In the genomic region with DNA sequence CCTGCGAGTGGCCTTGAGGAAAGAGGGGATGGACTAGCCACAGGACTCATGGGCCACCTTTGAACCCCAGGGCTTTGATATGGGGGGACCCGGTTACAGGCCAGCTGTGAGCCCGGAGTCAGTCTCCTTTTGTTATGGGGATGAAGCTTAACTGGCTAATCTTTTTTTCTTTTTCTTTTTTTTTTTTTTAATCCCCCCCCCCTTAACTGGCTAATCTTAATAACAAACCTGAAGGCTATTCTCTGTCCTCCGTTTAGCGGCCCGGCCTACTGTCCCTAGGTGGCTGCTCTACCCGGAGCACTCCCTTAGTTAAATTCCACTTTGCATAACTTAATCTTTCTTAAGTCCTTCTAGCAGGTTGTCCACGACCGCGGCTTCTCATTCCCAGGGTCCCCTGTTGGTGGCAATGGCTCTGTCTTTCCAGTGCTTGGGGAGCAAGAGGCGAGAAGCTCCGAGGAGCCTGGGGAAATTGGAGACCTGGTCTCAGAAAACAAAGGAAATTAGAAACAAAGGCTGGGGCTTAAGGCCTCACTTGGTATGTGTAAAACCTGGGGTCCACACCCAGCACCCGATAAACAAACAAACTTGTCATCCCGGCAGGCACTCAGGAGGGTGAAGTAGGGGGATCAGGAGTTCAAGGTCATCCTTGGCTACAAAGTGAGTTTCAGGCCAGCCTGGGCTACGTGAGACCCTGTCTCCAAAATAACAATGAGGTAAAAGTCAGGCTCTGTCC, we compare ENCODE assay signal across 8 mouse cellular contexts. TPM values are rescaled to one million over a fixed set of nuclear protein-coding genes. Genes with fewer than 3 reads are reported as not detected.
DNase-seq lines count a peak whose midpoint lies in the region; ATAC-seq and TF ChIP-seq lines count a peak whose summit lies in the region.

No protein-coding gene starts in this region.

- no peak for TF ChIP-seq EP300 in stomach, postnatal 0 days (optimal IDR thresholded peaks at IDR 0.05)

- intact Hi-C loops in heart, postnatal 14 days (cut with DNase I), result loop anchor here (5.0 kb wide), 1 partner anchor 64 kb away; the partner anchor contains the start of gene Cnn2

- 0 out of 2 replicates have a peak overlapping the region, but pooled peaks have one; percentile 36 for H3K9ac ChIP-seq in heart, embryonic 11.5 days (ENCODE audit: low read depth, low read length)
- peak overlapping the region; percentile 10; the same call in 1 of the 2 replicates for H3K9ac ChIP-seq in kidney, postnatal 0 days (ENCODE audit: low read depth, low read length)
- H3K9ac ChIP-seq in stomach, postnatal 0 days (ENCODE audit: low read length), result no peak overlapping the region

- WGBS in heart, embryonic 11.5 days (ENCODE audit: insufficient replicate concordance), result 33% methylated on average over 15 of the region's 15 CpGs
- 33% methylated on average over 15 of the region's 15 CpGs for WGBS in kidney, postnatal 0 days
- WGBS in stomach, postnatal 0 days, result 42% methylated on average over 15 of the region's 15 CpGs

- no peak for ATAC-seq in heart, embryonic 11.5 days (replicated peaks; ENCODE audit: insufficient number of reproducible peaks, low FRiP score, low TSS enrichment)
- no peak for ATAC-seq in kidney, postnatal 0 days (replicated peaks; ENCODE audit: low FRiP score, low read depth)
- no peak for ATAC-seq in stomach, postnatal 0 days (ENCODE audit: low FRiP score, low TSS enrichment)

- H3K27ac ChIP-seq in heart, embryonic 11.5 days (ENCODE audit: low read depth, low read length), result peak overlapping the region; percentile 41
- no peak overlapping the region; the same call in 1 of the 2 replicates for H3K27ac ChIP-seq in testis, adult 2 months (ENCODE audit: control insufficient read depth, insufficient read depth, low read depth, low read length)
- peak overlapping the region; percentile 88 for H3K27ac ChIP-seq in kidney, postnatal 0 days
- H3K27ac ChIP-seq in stomach, postnatal 0 days (replicated peaks), result peak overlapping the region; percentile 75

- TF ChIP-seq CTCF in testis, adult 2 months (IDR thresholded peaks at IDR 0.05; ENCODE audit: control insufficient read depth, insufficient read depth, insufficient replicate concordance, low read depth, low read length), result no peak
- TF ChIP-seq CTCF in kidney, postnatal 0 days (IDR thresholded peaks at IDR 0.05; ENCODE audit: low read depth), result no peak
- no peak for TF ChIP-seq CTCF in stomach, postnatal 0 days (IDR thresholded peaks at IDR 0.05; ENCODE audit: low read depth)

- H3K36me3 ChIP-seq in heart, embryonic 11.5 days (ENCODE audit: control insufficient read depth, insufficient read depth, low read length), result no peaks in the 10 kb centered on the region; the same call in 1 of the 2 replicates
- H3K36me3 ChIP-seq in testis, adult 2 months (ENCODE audit: control insufficient read depth, insufficient read depth, low read length), result no peaks in the 10 kb centered on the region; the same call in 1 of the 2 replicates
- peaks cover 5% of the 10 kb centered on the region; the same call in 1 of the 2 replicates for H3K36me3 ChIP-seq in kidney, postnatal 0 days (ENCODE audit: insufficient read depth, low read length)
- H3K36me3 ChIP-seq in stomach, postnatal 0 days (ENCODE audit: control insufficient read depth, insufficient read depth, low read length), result no peaks in the 10 kb centered on the region

- H3K4me2 ChIP-seq in heart, embryonic 11.5 days, result no peak overlapping the region
- H3K4me2 ChIP-seq in kidney, postnatal 0 days (ENCODE audit: low read length), result no peak overlapping the region
- no peak overlapping the region for H3K4me2 ChIP-seq in stomach, postnatal 0 days (replicated peaks; ENCODE audit: low read depth)

- no peak overlapping the region for H3K4me3 ChIP-seq in heart, embryonic 11.5 days (ENCODE audit: low read depth, low read length)
- H3K4me3 ChIP-seq in testis, adult 2 months (ENCODE audit: control insufficient read depth, low read depth, low read length), result peak overlapping the region; percentile 55
- H3K4me3 ChIP-seq in kidney, postnatal 0 days (replicated peaks; ENCODE audit: low read depth, low read length), result no peak overlapping the region
- H3K4me3 ChIP-seq in stomach, postnatal 0 days (ENCODE audit: low read depth, low read length), result no peak overlapping the region

- H3K9me3 ChIP-seq in heart, embryonic 11.5 days (replicated peaks; ENCODE audit: control insufficient read depth, low read length), result no peaks in the 10 kb centered on the region; the same call in 1 of the 2 replicates
- no peaks in the 10 kb centered on the region for H3K9me3 ChIP-seq in kidney, postnatal 0 days (replicated peaks; ENCODE audit: low read length)
- H3K9me3 ChIP-seq in stomach, postnatal 0 days (ENCODE audit: control insufficient read depth, low read length), result no peaks in the 10 kb centered on the region

- no peak for DNase-seq in heart, postnatal 14 days
- DNase-seq in testis, postnatal 10 days (ENCODE audit: low spot score), result no peak
- no peak for DNase-seq in kidney, postnatal 0 days (ENCODE audit: low spot score)
- DNase-seq in stomach, postnatal 0 days (ENCODE audit: low spot score), result no peak
- no peak for DNase-seq in urinary bladder, adult 18-20 months (ENCODE audit: low spot score in 2 of 2)
- no peak for DNase-seq in layer of hippocampus, postnatal 10 days (ENCODE audit: low spot score in 2 of 2)

- no peak for TF ChIP-seq POLR2A in testis, adult 2 months (IDR thresholded peaks at IDR 0.05; ENCODE audit: control insufficient read depth, low read depth, low read length)

- H3K27me3 ChIP-seq in heart, embryonic 11.5 days (ENCODE audit: control insufficient read depth, insufficient read depth, low read length), result no peaks in the 10 kb centered on the region
- no peaks in the 10 kb centered on the region for H3K27me3 ChIP-seq in testis, adult 2 months (ENCODE audit: control insufficient read depth, insufficient read depth, low read length)
- no peaks in the 10 kb centered on the region for H3K27me3 ChIP-seq in kidney, postnatal 0 days (ENCODE audit: insufficient read depth, low read length)
- H3K27me3 ChIP-seq in stomach, postnatal 0 days (ENCODE audit: control insufficient read depth, insufficient read depth, low read length), result no peaks in the 10 kb centered on the region

- peaks cover 47% of the 10 kb centered on the region for H3K4me1 ChIP-seq in heart, embryonic 11.5 days (ENCODE audit: control insufficient read depth, insufficient read depth, low read length)
- peaks cover 15% of the 10 kb centered on the region for H3K4me1 ChIP-seq in testis, adult 2 months (ENCODE audit: control insufficient read depth, insufficient read depth, low read length)
- peaks cover 25% of the 10 kb centered on the region for H3K4me1 ChIP-seq in kidney, postnatal 0 days (replicated peaks; ENCODE audit: insufficient read depth, low read length)
- no peaks in the 10 kb centered on the region; the same call in 1 of the 2 replicates for H3K4me1 ChIP-seq in stomach, postnatal 0 days (replicated peaks; ENCODE audit: control insufficient read depth, insufficient read depth)

RNA-seq across cellular contexts. Expression of gene Gpx4, which starts 4.1 kb away (rescaled TPM):
- 711 and 729 TPM in 2 replicates for polyA plus RNA-seq in heart, embryonic 11.5 days (2014; fragmentation: Nextera tagmentation; extraction: Ambion mirVana)
- 100 to 1,000 TPM; 636 to 681 TPM for total RNA-seq in heart, postnatal 14 days (2021)
- 3,516 and 3,720 TPM in 2 replicates for polyA plus RNA-seq in testis, adult 2 months (2012; rRNA removed)
- 901 and 946 TPM in 2 replicates for polyA plus RNA-seq in kidney, postnatal 0 days (2015; fragmentation: Nextera tagmentation; extraction: Ambion mirVana)
- 435 and 445 TPM in 2 replicates for polyA plus RNA-seq in stomach, postnatal 0 days (2015; fragmentation: Nextera tagmentation; extraction: Ambion mirVana)
- total RNA-seq in layer of hippocampus, postnatal 10 days (2021), result 100 to 1,000 TPM; 408 to 448 TPM

RNA-seq across cellular contexts. Expression of gene Polr2e, which starts 11.5 kb away (rescaled TPM):
- 160 and 182 TPM in 2 replicates for polyA plus RNA-seq in heart, embryonic 11.5 days (2014; fragmentation: Nextera tagmentation; extraction: Ambion mirVana)
- 10 to 100 TPM; 68.6 to 73.5 TPM for total RNA-seq in heart, postnatal 14 days (2021)
- polyA plus RNA-seq in testis, adult 2 months (2012; rRNA removed), result 104 and 113 TPM in 2 replicates
- polyA plus RNA-seq in kidney, postnatal 0 days (2015; fragmentation: Nextera tagmentation; extraction: Ambion mirVana), result 208 and 210 TPM in 2 replicates
- 121 and 122 TPM in 2 replicates for polyA plus RNA-seq in stomach, postnatal 0 days (2015; fragmentation: Nextera tagmentation; extraction: Ambion mirVana)
- 10 to 100 TPM; 66.9 to 76.7 TPM for total RNA-seq in layer of hippocampus, postnatal 10 days (2021)

RNA-seq across cellular contexts. Expression of gene Arhgap45, which starts 34.6 kb away (rescaled TPM):
- 6.2 and 7.5 TPM in 2 replicates for polyA plus RNA-seq in heart, embryonic 11.5 days (2014; fragmentation: Nextera tagmentation; extraction: Ambion mirVana)
- 10 to 100 TPM in 1 of 2 experiments, 1 to 10 TPM in 1; 4.9 to 11.3 TPM for total RNA-seq in heart, postnatal 14 days (2021)
- 2.1 and 3.4 TPM in 2 replicates for polyA plus RNA-seq in testis, adult 2 months (2012; rRNA removed)
- 4.0 and 4.6 TPM in 2 replicates for polyA plus RNA-seq in kidney, postnatal 0 days (2015; fragmentation: Nextera tagmentation; extraction: Ambion mirVana)
- 2.0 TPM in 2 replicates for polyA plus RNA-seq in stomach, postnatal 0 days (2015; fragmentation: Nextera tagmentation; extraction: Ambion mirVana)
- 1 to 10 TPM; 3.3 to 3.8 TPM for total RNA-seq in layer of hippocampus, postnatal 10 days (2021)

RNA-seq across cellular contexts. Expression of gene Sbno2, which starts 54.3 kb away (rescaled TPM):
- 8.4 and 9.6 TPM in 2 replicates for polyA plus RNA-seq in heart, embryonic 11.5 days (2014; fragmentation: Nextera tagmentation; extraction: Ambion mirVana)
- 10 to 100 TPM; 13.5 to 14.0 TPM for total RNA-seq in heart, postnatal 14 days (2021)
- polyA plus RNA-seq in testis, adult 2 months (2012; rRNA removed), result 13.9 and 14.0 TPM in 2 replicates
- 9.6 and 10.5 TPM in 2 replicates for polyA plus RNA-seq in kidney, postnatal 0 days (2015; fragmentation: Nextera tagmentation; extraction: Ambion mirVana)
- polyA plus RNA-seq in stomach, postnatal 0 days (2015; fragmentation: Nextera tagmentation; extraction: Ambion mirVana), result 10.7 and 11.0 TPM in 2 replicates
- total RNA-seq in layer of hippocampus, postnatal 10 days (2021), result 10 to 100 TPM; 19.7 to 23.9 TPM

RNA-seq across cellular contexts. Expression of gene Abca7, which starts 54.8 kb away (rescaled TPM):
- 2.1 and 2.8 TPM in 2 replicates for polyA plus RNA-seq in heart, embryonic 11.5 days (2014; fragmentation: Nextera tagmentation; extraction: Ambion mirVana)
- 1 to 10 TPM; 7.0 to 8.5 TPM for total RNA-seq in heart, postnatal 14 days (2021)
- polyA plus RNA-seq in testis, adult 2 months (2012; rRNA removed), result 2.2 and 2.3 TPM in 2 replicates
- 2.4 and 2.6 TPM in 2 replicates for polyA plus RNA-seq in kidney, postnatal 0 days (2015; fragmentation: Nextera tagmentation; extraction: Ambion mirVana)
- 2.6 and 3.2 TPM in 2 replicates for polyA plus RNA-seq in stomach, postnatal 0 days (2015; fragmentation: Nextera tagmentation; extraction: Ambion mirVana)
- total RNA-seq in layer of hippocampus, postnatal 10 days (2021), result 10 to 100 TPM in 1 of 2 experiments, 1 to 10 TPM in 1; 9.3 to 10.3 TPM
